Mouse (Mus musculus) gastrocnemius, postnatal 14 days (tissue): ENCODE results near the gene Cyp2c70. TPM values are rescaled to one million over a fixed set of nuclear protein-coding genes. Genes with fewer than 3 reads are reported as not detected.

Experiments used
- total RNA-seq, 2 experiments: library from RNA; stranded (reverse); gene quantifications; 2 replicates each; pipeline ENCODE4 v1.2.3; 2021

The Cyp2c70 gene
- total RNA-seq, 2 experiments from 2014 or later, result 0.24 TPM; not detected in 1

Other genes starting within 250 kb of the Cyp2c70 start
- gene Cyp2c37, start 194.9 kb downstream of the Cyp2c70 start, total RNA-seq, result not detected
- not detected for gene Cyp2c54, start 113.5 kb downstream of the Cyp2c70 start, total RNA-seq
- not detected for gene Cyp2c50, start 97.6 kb downstream of the Cyp2c70 start, total RNA-seq
- 100 to 1,000 TPM; 131 to 142 TPM for gene Pdlim1, start 84.5 kb upstream of the Cyp2c70 start, total RNA-seq